Mouse (Mus musculus) forebrain, embryonic 11.5 days (tissue): ENCODE results near the gene Trappc6a. TPM values are rescaled to one million over a fixed set of nuclear protein-coding genes. Genes with fewer than 3 reads are reported as not detected.
A peak's percentile ranks its signal among the peaks of the same experiment; 100 is the strongest.

Experiments
- ATAC-seq: fragments of 200-750 bp; cut with Nextera tagmentation; replicated peaks from 2 replicates; pipeline ENCODE4 v1.8.0; 2017; ENCODE audit warnings: moderate TSS enrichment; ENCODE audit not compliant: low FRiP score
- DNase-seq: peaks from one replicate; pipeline ENCODE4 v3.0.0-alpha.2; 2017; ENCODE audit warnings: low spot score
- H3K27ac ChIP-seq: fragments of 300-500 bp; sonication (generic); 2 replicates; pipeline ENCODE4 v1.5.1; 2014; ENCODE audit warnings: low read depth, low read length
- H3K27me3 ChIP-seq: fragments of 300-500 bp; sonication (generic); 2 replicates; pipeline ENCODE4 v1.6.1; 2014; ENCODE audit warnings: mild to moderate bottlenecking, low read length, mixed read lengths; ENCODE audit not compliant: control insufficient read depth, insufficient read depth
- H3K36me3 ChIP-seq: fragments of 300-500 bp; sonication (generic); 2 replicates; pipeline ENCODE4 v1.6.1; 2014; ENCODE audit warnings: mild to moderate bottlenecking, low read length, moderate library complexity, mixed read lengths; ENCODE audit not compliant: control insufficient read depth, insufficient read depth
- H3K4me1 ChIP-seq: fragments of 300-500 bp; sonication (generic); replicated peaks from 2 replicates; pipeline ENCODE4 v1.6.1; 2014; ENCODE audit warnings: low read length, mixed read lengths; ENCODE audit not compliant: control insufficient read depth, insufficient read depth
- H3K4me2 ChIP-seq: fragments of 300-500 bp; sonication (generic); 2 replicates; pipeline ENCODE4 v1.6.1; 2014; ENCODE audit warnings: low read depth, mild to moderate bottlenecking, low read length, moderate library complexity, mixed read lengths; ENCODE audit not compliant: severe bottlenecking
- H3K4me3 ChIP-seq: fragments of 300-500 bp; sonication (generic); 2 replicates; pipeline ENCODE4 v1.5.1; 2014; ENCODE audit warnings: low read depth, low read length
- H3K9ac ChIP-seq: fragments of 300-500 bp; sonication (generic); 2 replicates; pipeline ENCODE4 v1.6.1; 2014; ENCODE audit warnings: low read length
- H3K9me3 ChIP-seq: fragments of 300-500 bp; sonication (generic); 2 replicates; pipeline ENCODE4 v1.6.1; 2016; ENCODE audit warnings: low read length, mixed read lengths; ENCODE audit not compliant: control insufficient read depth
- WGBS: fragments of 180-500 bp; shearing (Covaris S2); extraction: QIAGEN DNeasy Blood & Tissue Kit; methylation state at CpG from one replicate; pipeline ENCODE4 v1.1.7; 2014; 5-methylcytosine and 5-hydroxymethylcytosine counted together
- polyA plus RNA-seq: library from polyadenylated mRNA; unstranded; fragments of >200 nt; fragmentation: Nextera tagmentation; extraction: Ambion mirVana; gene quantifications from 2 replicates; pipeline ENCODE4 v1.2.1, GENCODE M21; 2014

Gene Trappc6a
- polyA plus RNA-seq, 1 experiment from 2014 or later, result 43.7 TPM

DNA sequence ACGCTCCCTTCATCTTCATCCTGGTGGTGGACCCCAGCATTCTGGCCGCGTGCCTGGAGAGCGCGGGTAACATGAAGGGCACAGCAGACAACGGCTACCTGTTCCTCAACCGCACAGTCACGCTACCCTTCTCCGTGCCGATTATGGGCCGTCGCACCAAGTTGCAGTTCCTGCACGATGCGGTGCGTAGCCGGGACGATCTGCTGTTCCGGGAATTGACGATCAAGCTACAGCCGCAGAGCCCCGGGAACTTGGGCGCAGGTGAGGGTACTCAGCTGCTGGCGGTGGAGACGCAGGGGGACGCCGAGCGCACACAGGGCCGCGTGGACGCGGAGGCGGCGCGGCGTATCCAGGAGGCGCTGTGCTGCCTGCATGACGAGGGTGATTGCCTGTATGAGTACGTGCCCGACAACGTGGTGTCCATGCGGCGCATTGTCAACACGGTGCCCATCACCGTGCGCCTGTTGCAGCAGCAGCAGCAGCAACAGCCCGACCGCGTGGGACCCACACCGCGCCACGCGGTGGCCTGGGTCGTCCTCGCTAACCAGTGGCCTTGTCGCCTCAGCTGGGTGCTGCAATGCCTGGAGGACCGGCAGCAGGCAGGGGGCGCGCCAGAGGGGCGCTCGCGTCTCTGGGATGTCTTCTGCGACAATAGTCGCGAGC lies 15.7 kb downstream of the Trappc6a start:
- Histone ChIP-seq H3K36me3 (no peaks in the 10 kb centered on the region), H3K4me3 (peak overlapping the region; percentile 34), H3K4me2 (peak overlapping the region; percentile 63), H3K27ac (no peak overlapping the region), H3K9me3 (no peaks in the 10 kb centered on the region), H3K4me1 (peaks cover 10% of the 10 kb centered on the region), H3K9ac (peak overlapping the region; percentile 41), H3K27me3 (peaks cover 65% of the 10 kb centered on the region)
- peak; percentile 85 for DNase-seq
- 2% methylated on average over 64 of the region's 64 CpGs for WGBS
- peak; percentile 76 for ATAC-seq

DNA sequence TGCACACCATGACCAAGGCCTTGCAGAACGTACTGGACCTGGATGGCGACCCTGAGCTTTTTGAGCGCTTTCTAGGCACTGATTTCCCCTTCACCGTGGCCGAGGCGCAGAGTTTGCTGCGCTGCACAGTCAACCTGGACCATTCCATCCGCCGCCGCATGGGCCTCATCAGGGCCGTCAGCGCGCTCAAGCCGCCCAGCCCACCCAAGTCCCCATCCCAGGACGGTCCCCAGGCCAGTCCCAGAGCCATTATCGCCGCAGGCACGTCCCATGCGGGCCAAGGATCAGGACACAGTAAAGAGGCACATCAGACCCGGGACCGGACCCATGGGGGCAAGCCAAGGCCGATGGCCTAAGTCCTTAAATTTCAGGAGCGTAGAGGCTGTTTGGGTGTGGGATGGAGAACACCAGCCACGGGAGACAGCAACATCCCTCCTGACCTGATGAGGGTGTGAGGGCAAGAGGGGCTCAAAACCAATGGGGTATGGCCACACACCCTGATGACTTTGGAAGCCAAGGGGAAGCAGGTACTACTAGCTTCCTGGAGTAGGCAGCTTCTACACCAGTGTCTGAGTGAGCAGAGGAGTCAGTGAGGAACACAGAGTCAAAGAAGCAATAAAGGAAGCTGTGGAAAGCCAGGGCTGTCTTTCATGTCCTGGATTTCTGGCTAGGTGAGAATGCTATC lies 16.4 kb downstream of the Trappc6a start:
- peaks cover 10% of the 10 kb centered on the region for H3K4me1 ChIP-seq
- DNase-seq (no peak), ATAC-seq (peak; percentile 45)
- H3K4me2 ChIP-seq, result peak overlapping the region; percentile 63
- peaks cover 58% of the 10 kb centered on the region for H3K27me3 ChIP-seq
- no peaks in the 10 kb centered on the region; the same call in 1 of the 2 replicates for H3K36me3 ChIP-seq
- 12% methylated on average over 24 of the region's 24 CpGs for WGBS
- no peak overlapping the region for H3K27ac ChIP-seq
- peak overlapping the region; percentile 34 for H3K4me3 ChIP-seq
- H3K9me3 ChIP-seq, result no peaks in the 10 kb centered on the region
- peak overlapping the region; percentile 41 for H3K9ac ChIP-seq

DNA sequence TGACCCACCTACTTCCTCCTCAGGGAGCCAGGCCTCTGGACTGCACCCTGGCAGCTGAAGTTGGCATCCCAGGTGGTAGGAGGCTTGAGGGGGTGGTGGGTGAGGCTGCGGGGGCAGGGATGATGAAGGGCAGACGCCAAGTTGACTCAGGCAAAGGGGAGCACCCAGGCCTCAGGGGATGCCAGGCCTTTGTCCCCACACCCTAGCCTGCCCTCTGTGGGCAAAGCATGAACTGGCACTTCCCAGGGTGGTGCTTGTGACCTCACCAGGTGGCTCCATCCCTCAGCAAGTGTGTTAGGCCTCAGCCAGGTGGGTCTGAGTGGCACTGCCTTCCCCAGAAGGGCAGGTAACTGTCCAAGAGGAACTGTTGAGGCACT lies 16.9 kb downstream of the Trappc6a start:
- no peak overlapping the region for H3K27ac ChIP-seq
- no peaks in the 10 kb centered on the region; the same call in 1 of the 2 replicates for H3K36me3 ChIP-seq
- peaks cover 55% of the 10 kb centered on the region for H3K27me3 ChIP-seq
- H3K4me2 ChIP-seq, result no peak overlapping the region
- no peak overlapping the region for H3K9ac ChIP-seq
- ATAC-seq, result no peak
- 53% methylated on average over 2 of the region's 2 CpGs for WGBS
- no peaks in the 10 kb centered on the region for H3K9me3 ChIP-seq
- DNase-seq, result no peak
- H3K4me1 ChIP-seq, result peaks cover 10% of the 10 kb centered on the region
- H3K4me3 ChIP-seq, result no peak overlapping the region

DNA sequence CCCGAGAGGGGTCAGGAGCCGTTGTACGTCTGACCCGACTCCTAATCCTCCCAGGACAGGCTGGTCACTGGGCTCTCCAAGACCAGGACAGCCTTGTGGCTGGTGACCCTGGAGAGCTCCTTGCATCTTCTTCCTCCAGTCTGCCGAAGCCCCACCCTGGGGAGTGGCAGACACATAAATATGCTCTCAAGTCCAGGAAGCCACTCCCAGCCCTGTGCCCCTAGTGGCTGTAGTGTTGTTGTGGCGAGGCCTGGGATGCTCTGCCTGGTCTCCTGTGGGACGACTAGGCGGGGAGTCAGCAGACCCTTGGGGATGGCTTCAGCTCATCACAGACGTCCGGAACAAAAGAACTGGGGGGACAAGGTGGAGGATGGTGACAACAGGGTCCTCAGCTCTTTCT lies 22.9 kb downstream of the Trappc6a start:
- H3K27me3 ChIP-seq, result no peaks in the 10 kb centered on the region
- no peak overlapping the region for H3K4me2 ChIP-seq
- H3K4me3 ChIP-seq, result no peak overlapping the region
- 79% methylated on average over 10 of the region's 10 CpGs for WGBS
- DNase-seq (no peak), ATAC-seq (no peak)
- H3K9me3 ChIP-seq, result no peaks in the 10 kb centered on the region
- H3K27ac ChIP-seq, result no peak overlapping the region
- peaks cover 8% of the 10 kb centered on the region; the same call in 1 of the 2 replicates for H3K36me3 ChIP-seq
- H3K4me1 ChIP-seq, result no peaks in the 10 kb centered on the region
- no peak overlapping the region for H3K9ac ChIP-seq

DNA sequence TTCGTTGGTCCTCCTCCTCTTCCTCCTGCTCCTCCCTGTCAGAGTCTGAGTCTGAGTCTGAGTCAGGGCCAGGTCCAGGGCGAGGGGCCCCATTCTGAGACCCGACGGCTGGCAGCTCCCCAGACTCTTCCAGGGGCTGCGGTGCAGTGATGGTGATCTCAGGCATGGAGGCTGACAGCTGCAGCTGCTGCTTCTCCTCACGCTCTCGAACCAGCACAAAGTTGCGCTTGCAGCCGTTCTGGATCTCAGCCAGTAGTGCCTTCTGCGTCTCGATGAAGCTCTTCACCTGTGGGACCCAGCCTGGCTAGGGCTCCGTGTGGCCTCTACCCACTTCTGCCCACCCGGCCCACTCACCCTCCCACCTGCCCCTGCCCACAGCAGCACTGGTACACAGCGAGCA lies 24.0 kb downstream of the Trappc6a start:
- no peak overlapping the region for H3K4me2 ChIP-seq
- H3K27me3 ChIP-seq, result no peaks in the 10 kb centered on the region
- no peak overlapping the region for H3K27ac ChIP-seq
- no peak overlapping the region for H3K9ac ChIP-seq
- no peaks in the 10 kb centered on the region for H3K4me1 ChIP-seq
- H3K36me3 ChIP-seq, result peaks cover 8% of the 10 kb centered on the region; the same call in 1 of the 2 replicates
- WGBS, result 92% methylated on average over 14 of the region's 14 CpGs
- ATAC-seq, result no peak
- no peak for DNase-seq
- no peaks in the 10 kb centered on the region for H3K9me3 ChIP-seq
- no peak overlapping the region for H3K4me3 ChIP-seq

DNA sequence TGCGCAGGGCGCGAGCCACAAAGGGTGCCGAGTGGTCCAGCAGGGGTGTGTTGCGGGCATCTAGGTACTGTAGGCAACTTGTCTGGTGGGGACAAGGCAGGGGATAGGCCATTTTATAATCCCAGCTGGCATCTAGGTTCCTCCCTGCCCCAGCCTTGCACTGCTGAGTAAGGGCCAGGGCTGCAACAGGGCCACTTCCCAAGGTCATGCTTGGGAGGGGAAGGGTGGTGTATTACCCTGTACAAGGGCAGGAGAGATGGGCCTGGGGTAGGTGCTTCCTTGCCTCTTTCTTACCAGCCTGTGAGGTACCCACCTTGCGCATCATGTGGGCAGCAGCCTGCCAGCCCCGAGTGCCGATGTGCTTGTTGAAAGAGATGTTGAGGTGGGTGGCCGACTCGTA lies 26.5 kb downstream of the Trappc6a start:
- DNase-seq (no peak), ATAC-seq (no peak)
- Histone ChIP-seq H3K27me3 (no peaks in the 10 kb centered on the region), H3K4me3 (no peak overlapping the region), H3K9me3 (no peaks in the 10 kb centered on the region), H3K9ac (no peak overlapping the region), H3K4me2 (no peak overlapping the region), H3K36me3 (peaks cover 8% of the 10 kb centered on the region; the same call in 1 of the 2 replicates), H3K27ac (no peak overlapping the region), H3K4me1 (no peaks in the 10 kb centered on the region)
- WGBS, result 97% methylated on average over 10 of the region's 10 CpGs

DNA sequence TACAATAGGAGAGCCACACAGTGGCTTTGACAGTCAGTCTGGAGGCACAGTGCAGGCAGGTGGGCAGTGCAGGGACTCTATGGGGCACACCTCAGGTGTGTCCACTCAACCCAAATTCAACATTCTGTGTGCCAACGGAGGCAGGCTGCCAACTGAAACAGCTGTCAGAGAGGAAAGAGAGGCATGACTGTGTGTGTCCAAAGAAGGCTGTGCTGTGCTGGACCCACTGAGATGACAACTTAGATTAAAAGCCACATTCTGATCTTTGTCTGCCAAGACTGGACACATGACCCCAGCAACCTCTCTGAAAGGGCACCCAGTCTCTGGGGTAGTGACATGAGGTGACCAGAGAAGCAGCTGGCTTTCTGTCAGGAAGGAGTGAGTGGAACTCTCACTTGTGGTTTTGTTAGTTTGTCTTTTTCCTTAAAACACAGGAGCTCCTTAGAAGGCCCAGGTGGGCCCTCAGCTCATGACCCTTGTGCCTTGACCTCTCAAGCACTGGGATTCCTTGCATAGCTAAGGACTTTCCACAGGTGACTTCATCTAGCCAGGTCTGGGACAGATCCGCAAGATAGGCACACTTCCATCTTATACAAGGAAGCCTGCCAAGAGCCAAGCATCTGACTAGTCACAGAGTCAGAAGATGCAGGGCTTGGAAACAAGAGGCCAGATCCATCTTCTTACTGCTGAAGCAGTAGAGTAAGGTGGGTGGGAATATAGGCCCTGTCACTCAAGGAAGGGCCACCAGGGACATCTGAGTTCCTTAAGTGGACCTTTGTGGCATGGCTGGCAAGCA lies 32.8 kb downstream of the Trappc6a start:
- no peak for ATAC-seq
- WGBS, result 94% methylated on average over 2 of the region's 2 CpGs

DNA sequence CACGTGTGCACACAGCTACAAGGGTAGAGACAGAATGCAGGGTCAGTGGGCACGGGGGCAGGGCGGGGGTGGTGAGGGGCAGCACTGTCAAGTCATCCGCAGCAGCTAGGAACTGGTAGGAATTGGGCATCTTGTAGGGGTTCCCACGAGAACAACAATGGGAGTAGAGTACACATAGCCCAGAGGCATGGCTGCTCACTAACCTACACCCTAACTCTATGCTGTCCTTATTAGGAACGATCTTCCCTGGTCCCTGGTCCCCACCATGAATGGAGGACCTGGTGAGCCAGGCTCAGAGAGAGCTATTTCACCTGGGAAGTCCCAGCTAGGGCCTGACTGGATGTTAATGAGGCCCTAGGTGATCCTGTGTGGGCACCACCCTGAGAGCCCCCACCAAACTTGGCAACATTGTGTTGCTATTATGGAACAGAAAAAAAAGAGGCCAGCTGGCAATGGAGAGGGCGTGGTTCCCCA lies 33.5 kb downstream of the Trappc6a start:
- WGBS, result 80% methylated on average over 7 of the region's 7 CpGs
- H3K36me3 ChIP-seq, result no peaks in the 10 kb centered on the region
- DNase-seq (no peak), ATAC-seq (no peak; the same call in 1 of the 2 replicates)
- H3K4me1 ChIP-seq, result peaks cover 8% of the 10 kb centered on the region; the same call in 1 of the 2 replicates
- H3K27me3 ChIP-seq, result no peaks in the 10 kb centered on the region
- no peak overlapping the region for H3K27ac ChIP-seq
- no peaks in the 10 kb centered on the region for H3K9me3 ChIP-seq
- no peak overlapping the region for H3K9ac ChIP-seq
- no peak overlapping the region for H3K4me3 ChIP-seq
- H3K4me2 ChIP-seq, result no peak overlapping the region

More for the DNA sequence above, 32.8 kb downstream of the Trappc6a start:
- Histone ChIP-seq H3K4me3 (no peak overlapping the region), H3K4me1 (peaks cover 8% of the 10 kb centered on the region; the same call in 1 of the 2 replicates), H3K27ac (no peak overlapping the region), H3K9ac (no peak overlapping the region), H3K36me3 (no peaks in the 10 kb centered on the region), H3K27me3 (no peaks in the 10 kb centered on the region), H3K9me3 (no peaks in the 10 kb centered on the region), H3K4me2 (no peak overlapping the region)
- no peak for DNase-seq
